Mouse (Mus musculus) neural tube, embryonic 15.5 days (tissue): ENCODE measurements around the gene Cldnd2. TPM values are rescaled to one million over a fixed set of nuclear protein-coding genes. Genes with fewer than 3 reads are reported as not detected.
A peak's percentile ranks its signal among the peaks of the same experiment; 100 is the strongest.

ENCODE experiments used
- ATAC-seq: fragments of 200-750 bp; cut with Nextera tagmentation; 2 replicates; pipeline ENCODE4 v1.8.0; 2017; ENCODE audit warnings: mild to moderate bottlenecking, moderate TSS enrichment, moderate library complexity; ENCODE audit not compliant: low FRiP score
- H3K27ac ChIP-seq: fragments of 300-500 bp; sonication (generic); replicated peaks from 2 replicates; pipeline ENCODE4 v1.5.1; 2015; ENCODE audit warnings: mild to moderate bottlenecking, inconsistent platforms
- H3K27me3 ChIP-seq: fragments of 300-500 bp; sonication (generic); replicated peaks from 2 replicates; pipeline ENCODE4 v1.6.1; 2015; ENCODE audit warnings: inconsistent platforms
- H3K36me3 ChIP-seq: fragments of 300-500 bp; sonication (generic); 2 replicates; pipeline ENCODE4 v1.6.1; 2015; ENCODE audit warnings: inconsistent platforms
- H3K4me1 ChIP-seq: fragments of 300-500 bp; sonication (generic); 2 replicates; pipeline ENCODE4 v1.6.1; 2015; ENCODE audit warnings: inconsistent platforms
- H3K4me2 ChIP-seq: fragments of 300-500 bp; sonication (generic); 2 replicates; pipeline ENCODE4 v1.6.1; 2015; ENCODE audit warnings: inconsistent platforms, mild to moderate bottlenecking, moderate library complexity
- H3K4me3 ChIP-seq: fragments of 300-500 bp; sonication (generic); replicated peaks from 2 replicates; pipeline ENCODE4 v1.5.1; 2015; ENCODE audit warnings: mild to moderate bottlenecking, inconsistent platforms
- H3K9ac ChIP-seq: fragments of 300-500 bp; sonication (generic); replicated peaks from 2 replicates; pipeline ENCODE4 v1.6.1; 2015; ENCODE audit warnings: mild to moderate bottlenecking, inconsistent platforms
- H3K9me3 ChIP-seq: fragments of 300-500 bp; sonication (generic); replicated peaks from 2 replicates; pipeline ENCODE4 v1.6.1; 2016; ENCODE audit warnings: inconsistent platforms
- WGBS: fragments of 180-500 bp; shearing (Covaris S2); methylation state at CpG from one replicate; pipeline ENCODE4 v1.1.7; 2015; ENCODE audit warnings: mixed read lengths; 5-methylcytosine and 5-hydroxymethylcytosine counted together
- polyA plus RNA-seq: library from polyadenylated mRNA; unstranded; fragments of >200 nt; fragmentation: Nextera tagmentation; extraction: Ambion mirVana; gene quantifications from 2 replicates; pipeline ENCODE4 v1.2.1, GENCODE M21; 2015

The Cldnd2 gene
- polyA plus RNA-seq, 1 experiment from 2014 or later, result not detected

DNA sequence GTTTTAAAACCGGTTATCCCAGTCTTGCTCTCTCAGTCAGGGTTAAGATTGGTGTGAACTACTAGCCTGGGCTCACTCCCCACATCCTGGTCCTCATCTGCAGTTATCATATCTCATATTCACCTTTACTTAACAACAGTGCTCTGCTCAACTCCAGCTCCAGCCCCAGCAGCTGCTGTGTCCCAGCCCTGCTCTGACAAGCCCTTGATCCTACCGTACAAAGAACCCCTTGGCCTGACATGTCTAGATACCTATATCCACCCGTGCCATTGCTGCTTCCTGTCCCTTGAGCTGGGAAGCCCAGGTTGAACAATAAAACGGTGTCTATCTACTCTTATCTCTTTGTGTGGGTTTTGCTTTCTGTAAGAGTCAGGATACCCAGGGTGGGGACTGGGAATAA is 11.1 kb upstream of the Cldnd2 start:
- no peak overlapping the region for H3K4me3 ChIP-seq
- no peak overlapping the region for H3K27ac ChIP-seq
- H3K4me1 ChIP-seq, result no peaks in the 10 kb centered on the region
- H3K9ac ChIP-seq, result no peak overlapping the region
- no peaks in the 10 kb centered on the region for H3K36me3 ChIP-seq
- H3K27me3 ChIP-seq, result no peaks in the 10 kb centered on the region
- no peaks in the 10 kb centered on the region for H3K9me3 ChIP-seq
- ATAC-seq, result no peak
- WGBS, result 63% methylated on average over 4 of the region's 4 CpGs
- no peak overlapping the region for H3K4me2 ChIP-seq

DNA sequence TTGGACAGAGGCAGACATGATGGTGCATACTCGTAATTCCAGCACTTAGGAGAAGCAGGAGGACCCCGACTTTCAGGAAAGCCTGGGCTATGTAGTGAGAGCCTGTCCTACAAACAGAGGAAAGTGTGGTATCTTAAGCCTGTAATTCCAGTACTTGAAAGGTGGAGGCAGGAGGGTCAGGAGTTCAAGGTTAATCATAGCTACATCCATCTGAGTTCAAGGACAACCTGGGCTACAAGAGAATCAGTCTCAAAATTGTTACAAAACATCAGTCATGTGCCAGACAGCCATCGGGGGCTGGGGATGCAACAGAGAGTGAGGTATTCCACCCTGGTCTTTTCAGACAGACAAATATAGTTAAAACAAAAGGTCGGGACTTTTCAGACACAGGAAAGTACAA is 7.7 kb upstream of the Cldnd2 start:
- ATAC-seq, result no peak
- Histone ChIP-seq H3K27me3 (no peaks in the 10 kb centered on the region), H3K4me1 (no peaks in the 10 kb centered on the region), H3K4me2 (no peak overlapping the region), H3K9ac (no peak overlapping the region), H3K27ac (no peak overlapping the region), H3K4me3 (no peak overlapping the region), H3K9me3 (no peaks in the 10 kb centered on the region), H3K36me3 (no peaks in the 10 kb centered on the region)
- 77% methylated on average over 4 of the region's 4 CpGs for WGBS

DNA sequence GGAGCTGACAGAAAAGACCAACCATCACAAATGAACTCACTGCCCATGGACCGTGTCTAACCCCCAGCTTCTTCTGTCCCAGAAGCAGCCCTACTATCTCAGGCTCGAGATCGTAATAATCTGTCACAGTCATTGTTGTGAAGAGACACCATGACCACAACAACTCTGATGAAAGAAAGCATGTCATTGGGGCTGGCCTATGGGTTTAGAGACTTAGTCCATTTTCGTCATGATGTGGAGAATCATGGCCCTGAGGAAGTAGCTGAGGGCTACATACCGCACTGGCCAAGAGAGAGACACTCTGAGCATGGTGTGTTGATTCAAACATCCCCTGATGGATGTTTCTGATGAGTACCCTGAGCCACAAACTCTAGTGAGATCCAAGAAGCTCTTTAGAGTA is 5.9 kb upstream of the Cldnd2 start:
- Histone ChIP-seq H3K4me3 (no peak overlapping the region), H3K27me3 (no peaks in the 10 kb centered on the region), H3K9me3 (no peaks in the 10 kb centered on the region), H3K4me1 (no peaks in the 10 kb centered on the region), H3K36me3 (no peaks in the 10 kb centered on the region), H3K4me2 (no peak overlapping the region), H3K27ac (no peak overlapping the region), H3K9ac (no peak overlapping the region)
- 82% methylated on average over 5 of the region's 5 CpGs for WGBS
- ATAC-seq, result no peak

DNA sequence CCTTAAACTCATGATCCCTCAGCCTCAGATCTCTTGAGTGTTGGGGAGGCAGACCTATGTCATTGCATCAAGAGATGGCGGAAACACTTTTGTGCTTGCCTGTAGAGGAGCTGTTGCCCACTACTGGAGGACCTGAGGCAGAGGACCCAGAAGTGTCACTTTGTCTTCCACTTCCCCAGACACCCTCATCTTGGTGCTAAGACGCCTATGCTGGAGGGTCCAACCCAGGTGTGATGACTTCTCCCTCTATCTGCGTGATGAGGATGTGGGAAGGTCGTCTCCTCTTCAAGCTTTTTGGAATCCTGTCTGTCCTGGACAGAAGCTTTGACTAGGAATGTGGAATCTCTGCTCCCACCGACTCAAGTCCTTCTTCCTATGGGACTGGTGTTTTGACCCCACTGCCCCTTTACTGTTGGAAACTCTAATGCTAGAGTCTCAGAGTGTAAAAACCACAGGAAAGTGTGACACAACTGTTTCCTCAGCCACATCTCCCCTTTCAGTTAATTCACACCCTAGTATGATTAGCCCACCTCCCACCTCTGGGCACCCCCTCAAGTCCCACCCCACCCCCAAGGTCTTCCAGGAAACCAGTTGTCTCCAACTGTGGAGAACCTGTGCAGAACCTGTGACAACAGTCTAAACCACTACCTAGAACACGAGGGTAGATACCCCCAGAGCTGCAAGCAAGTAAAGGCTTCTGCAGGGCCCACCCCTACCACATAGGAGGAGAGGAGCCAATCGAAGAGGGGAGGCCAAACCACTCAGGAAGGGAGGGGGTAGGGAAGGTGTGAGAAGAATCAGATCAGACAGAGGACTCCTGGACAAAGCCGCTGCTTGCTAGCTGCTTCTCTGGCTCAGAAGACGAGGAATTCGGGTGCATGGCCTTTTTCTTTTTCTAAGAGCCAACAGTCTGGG is 4.0 kb upstream of the Cldnd2 start, which contains the start of gene Nkg7:
TSS of gene Nkg7 (plus strand) at position 733 of the 915 bp plus-strand sequence.
- H3K36me3 ChIP-seq, result no peaks in the 10 kb centered on the region
- H3K9me3 ChIP-seq, result no peaks in the 10 kb centered on the region
- H3K4me3 ChIP-seq, result no peak within 1 kb of the TSS
- no peaks in the 10 kb centered on the region for H3K27me3 ChIP-seq
- H3K4me2 ChIP-seq, result no peak within 1 kb of the TSS
- no peak within 1 kb of the TSS for H3K27ac ChIP-seq
- ATAC-seq, result no peak
- WGBS, result 81% methylated on average over 10 of the region's 10 CpGs
- no peaks in the 10 kb centered on the region for H3K4me1 ChIP-seq
- no peak within 1 kb of the TSS for H3K9ac ChIP-seq

DNA sequence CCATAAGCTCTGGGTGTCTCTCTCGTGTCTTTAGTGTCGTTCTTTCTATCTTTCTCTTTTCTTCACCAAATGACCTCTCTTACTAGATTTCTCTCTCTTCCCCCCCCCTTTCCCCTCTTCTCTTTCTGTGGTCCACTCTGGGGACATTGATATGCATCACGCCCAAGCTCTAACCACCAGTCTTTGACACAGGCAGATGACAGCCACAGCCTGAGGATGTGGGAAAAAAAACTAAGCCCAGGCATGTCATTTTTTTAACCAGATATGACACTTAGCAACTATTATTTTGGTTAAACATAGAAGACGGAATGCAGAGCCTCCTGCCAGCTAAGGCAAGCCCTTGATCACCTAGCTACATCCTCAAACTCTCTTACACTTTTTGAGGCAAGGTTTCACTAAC is 2.0 kb upstream of the Cldnd2 start:
- Histone ChIP-seq H3K9me3 (no peaks in the 10 kb centered on the region), H3K36me3 (no peaks in the 10 kb centered on the region), H3K4me2 (no peak overlapping the region), H3K4me3 (no peak overlapping the region), H3K4me1 (peaks cover 14% of the 10 kb centered on the region), H3K27ac (no peak overlapping the region), H3K27me3 (no peaks in the 10 kb centered on the region), H3K9ac (no peak overlapping the region)
- 83% methylated on average over 4 of the region's 4 CpGs for WGBS
- ATAC-seq, result no peak

DNA sequence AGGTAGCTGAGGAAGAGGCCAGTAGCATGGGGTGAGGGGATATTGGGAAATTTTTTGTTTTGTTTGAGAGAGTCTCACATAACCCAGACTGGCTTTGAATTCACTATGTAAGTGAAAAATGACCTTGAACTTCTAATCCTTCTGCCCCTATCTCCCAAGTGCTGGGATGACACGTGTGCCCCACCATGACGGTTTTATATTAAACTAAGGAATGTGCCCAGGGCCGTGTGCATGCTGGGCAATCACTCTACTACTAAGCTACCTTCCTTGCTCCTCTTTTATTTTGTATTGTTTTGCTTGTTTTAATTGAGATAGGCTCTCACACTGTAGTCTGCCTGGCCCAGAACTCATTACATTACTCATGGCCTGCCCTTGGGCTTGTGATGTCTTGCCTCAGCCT is 489 bp downstream of the Cldnd2 start:
- WGBS, result 85% methylated on average over 3 of the region's 3 CpGs
- H3K27me3 ChIP-seq, result no peaks in the 10 kb centered on the region
- H3K36me3 ChIP-seq, result no peaks in the 10 kb centered on the region
- no peak overlapping the region for H3K4me3 ChIP-seq
- no peak overlapping the region for H3K9ac ChIP-seq
- no peak overlapping the region for H3K27ac ChIP-seq
- H3K4me1 ChIP-seq, result peaks cover 28% of the 10 kb centered on the region
- no peaks in the 10 kb centered on the region for H3K9me3 ChIP-seq
- ATAC-seq, result no peak
- no peak overlapping the region for H3K4me2 ChIP-seq

DNA sequence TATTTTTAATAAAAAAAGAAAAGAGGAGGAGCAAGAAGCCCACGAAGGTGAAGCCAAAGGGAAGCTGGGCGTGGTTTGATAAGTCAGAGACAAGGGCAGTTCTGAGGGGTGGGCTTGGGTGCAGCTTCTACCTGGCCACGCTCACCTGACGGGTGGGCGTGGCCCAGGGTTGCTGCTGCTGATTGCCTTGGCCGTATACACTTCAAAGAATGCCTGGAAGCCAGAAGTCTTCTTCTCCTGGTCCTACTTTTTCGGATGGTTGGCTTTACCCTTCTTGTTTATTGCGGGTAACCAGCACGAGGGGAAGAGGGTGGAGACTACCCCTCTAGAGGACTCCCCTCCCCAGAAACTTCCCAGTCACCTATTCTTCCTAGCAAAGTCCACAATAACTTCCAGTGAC is 2.1 kb downstream of the Cldnd2 start:
- H3K27me3 ChIP-seq, result no peaks in the 10 kb centered on the region
- H3K4me3 ChIP-seq, result peak overlapping the region; percentile 52
- H3K4me2 ChIP-seq, result peak overlapping the region; percentile 77
- H3K27ac ChIP-seq, result peak overlapping the region; percentile 93
- WGBS, result 13% methylated on average over 9 of the region's 9 CpGs
- no peaks in the 10 kb centered on the region for H3K9me3 ChIP-seq
- peak overlapping the region; percentile 67 for H3K9ac ChIP-seq
- H3K36me3 ChIP-seq, result no peaks in the 10 kb centered on the region
- H3K4me1 ChIP-seq, result peaks cover 30% of the 10 kb centered on the region
- peak; percentile 3; the same call in 1 of the 2 replicates for ATAC-seq

DNA sequence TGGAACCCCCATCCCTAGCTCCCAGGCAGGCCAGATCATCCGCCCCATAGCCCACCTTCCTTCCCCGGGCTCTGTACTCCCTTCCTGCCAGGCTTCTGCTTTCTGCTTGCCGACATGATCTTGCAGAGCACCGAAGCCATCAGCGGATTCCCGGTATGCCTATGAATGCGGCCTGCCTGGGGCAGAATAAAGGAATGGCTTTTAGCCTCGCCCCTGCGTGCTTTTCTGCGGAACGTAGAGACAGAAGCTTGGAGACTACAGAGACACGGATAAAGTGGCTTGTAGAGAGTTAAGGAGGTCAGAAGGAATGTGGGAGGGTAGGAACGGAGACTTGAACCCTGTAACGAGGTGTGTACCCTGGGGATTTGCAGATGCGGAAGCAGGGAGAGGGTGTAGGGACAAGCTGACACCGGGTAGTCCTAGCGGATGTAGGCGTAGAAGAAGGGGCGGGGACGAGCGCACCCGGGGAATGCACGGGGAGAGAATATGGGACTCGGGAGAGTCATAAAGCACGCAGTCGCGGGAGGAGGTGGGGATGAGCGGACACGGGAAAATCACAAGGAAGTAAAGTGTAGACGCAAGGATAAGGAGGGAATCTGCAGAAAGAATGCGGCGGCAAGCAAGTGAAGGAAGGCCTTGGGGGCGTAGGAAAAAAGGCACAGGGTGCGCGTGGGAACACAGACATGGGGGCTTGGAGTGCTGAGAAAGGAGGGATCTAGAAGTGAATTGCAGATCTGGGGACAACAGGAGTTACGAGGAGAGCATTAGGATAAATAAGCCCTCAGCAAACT is 2.7 kb downstream of the Cldnd2 start:
- under 1% methylated on average over 36 of the region's 36 CpGs for WGBS

DNA sequence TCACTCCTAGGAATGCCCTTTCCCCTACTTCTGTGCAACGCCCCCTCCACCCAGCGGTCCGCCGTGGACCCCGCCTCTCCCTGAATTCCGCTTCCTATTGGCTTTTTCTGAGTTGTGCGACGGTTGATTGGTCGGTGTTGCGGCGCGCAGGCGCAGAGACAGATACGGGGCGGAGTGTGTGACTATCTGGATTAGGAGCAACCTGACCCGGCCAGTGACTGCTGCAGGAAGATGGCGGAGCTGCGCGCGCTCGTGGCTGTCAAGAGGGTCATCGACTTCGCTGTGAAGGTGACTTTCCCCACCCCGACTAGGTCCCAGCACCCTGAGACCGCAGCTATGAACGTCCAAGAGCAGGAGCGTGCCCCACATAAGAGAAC is 3.3 kb downstream of the Cldnd2 start, which contains the start of the genes Etfb and Gm45233:
TSS of gene Etfb (plus strand) at position 167 of the 377 bp plus-strand sequence.
TSS of gene Gm45233 (plus strand) at position 212 of the 377 bp plus-strand sequence.
- Histone ChIP-seq H3K27me3 (no peaks in the 10 kb centered on the region), H3K4me3 (peak within 1 kb of the TSS; percentile 52), H3K9me3 (no peaks in the 10 kb centered on the region), H3K9ac (peak within 1 kb of the TSS; percentile 67), H3K27ac (peak within 1 kb of the TSS; percentile 93), H3K36me3 (no peaks in the 10 kb centered on the region), H3K4me1 (peaks cover 30% of the 10 kb centered on the region), H3K4me2 (peak within 1 kb of the TSS; percentile 77)
- ATAC-seq, result peak; percentile 98
- under 1% methylated on average over 27 of the region's 27 CpGs for WGBS

More for the DNA sequence above, 2.7 kb downstream of the Cldnd2 start:
- Histone ChIP-seq H3K27ac (peak overlapping the region; percentile 93), H3K4me3 (peak overlapping the region; percentile 52), H3K36me3 (no peaks in the 10 kb centered on the region), H3K9ac (peak overlapping the region; percentile 67), H3K4me1 (peaks cover 30% of the 10 kb centered on the region), H3K4me2 (peak overlapping the region; percentile 77), H3K27me3 (no peaks in the 10 kb centered on the region), H3K9me3 (no peaks in the 10 kb centered on the region)
- ATAC-seq, result peak; percentile 89

DNA sequence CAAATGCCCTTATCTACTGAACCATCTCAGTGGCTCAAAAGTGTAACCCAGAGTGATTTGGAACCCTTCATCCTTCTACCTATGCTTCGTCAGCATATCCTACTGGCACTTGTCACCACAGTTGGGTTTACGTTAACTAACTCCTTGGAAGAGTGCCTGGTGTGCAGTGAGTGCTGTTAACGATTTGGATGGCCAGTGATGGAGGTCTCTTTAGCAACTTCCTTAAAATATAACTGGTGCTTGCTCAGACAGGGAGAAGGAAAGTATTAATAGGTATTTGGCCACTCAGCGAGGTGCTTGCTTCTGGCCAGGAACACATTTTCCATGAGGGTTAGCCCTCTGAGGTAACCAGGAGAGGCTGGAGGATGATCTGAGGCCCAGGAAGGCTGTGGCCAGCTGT is 7.2 kb downstream of the Cldnd2 start:
- Histone ChIP-seq H3K4me2 (no peak overlapping the region), H3K36me3 (peaks cover 14% of the 10 kb centered on the region; the same call in 1 of the 2 replicates), H3K9me3 (no peaks in the 10 kb centered on the region), H3K9ac (no peak overlapping the region), H3K4me1 (peaks cover 24% of the 10 kb centered on the region), H3K4me3 (no peak overlapping the region), H3K27ac (no peak overlapping the region), H3K27me3 (no peaks in the 10 kb centered on the region)
- WGBS, result 89% methylated on average over 4 of the region's 4 CpGs
- ATAC-seq, result no peak

DNA sequence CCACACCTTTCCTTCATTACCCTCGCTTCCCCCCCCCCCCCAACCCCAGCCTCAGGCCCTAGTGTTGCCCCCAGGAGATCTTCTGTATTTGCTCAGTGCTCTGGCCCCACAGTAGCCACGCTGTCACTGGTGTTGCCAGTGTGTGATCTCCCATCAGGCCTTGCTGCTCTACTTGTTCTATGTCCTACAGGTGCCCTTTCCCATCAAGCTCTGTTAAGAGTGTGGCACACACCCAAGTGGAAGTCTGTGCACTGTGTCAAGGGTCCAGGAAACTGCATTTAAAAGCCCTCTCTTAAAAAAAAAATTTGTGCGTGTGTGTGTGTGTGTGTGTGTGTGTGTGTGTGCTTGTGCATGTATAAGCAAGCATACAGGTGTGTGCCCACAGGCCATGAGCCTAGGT is 7.7 kb downstream of the Cldnd2 start:
- Histone ChIP-seq H3K4me2 (no peak overlapping the region), H3K4me3 (no peak overlapping the region), H3K27me3 (no peaks in the 10 kb centered on the region), H3K9ac (no peak overlapping the region), H3K36me3 (peaks cover 18% of the 10 kb centered on the region; the same call in 1 of the 2 replicates), H3K27ac (no peak overlapping the region), H3K9me3 (no peaks in the 10 kb centered on the region), H3K4me1 (peaks cover 19% of the 10 kb centered on the region)
- ATAC-seq, result no peak
- WGBS, result 96% methylated on average over 3 of the region's 3 CpGs
